Mouse (Mus musculus) heart, embryonic 11.5 days (tissue): ENCODE results near the gene Olfr1288. TPM values are rescaled to one million over a fixed set of nuclear protein-coding genes. Genes with fewer than 3 reads are reported as not detected.

Experiments used
- ATAC-seq: fragments of 200-750 bp; cut with Nextera tagmentation; replicated peaks from 2 replicates; pipeline ENCODE4 v1.8.0; 2017; ENCODE audit warnings: moderate library complexity; ENCODE audit not compliant: insufficient number of reproducible peaks, low FRiP score, low TSS enrichment
- H3K27ac ChIP-seq: fragments of 300-500 bp; sonication (generic); 2 replicates; pipeline ENCODE4 v1.5.1; 2014; ENCODE audit warnings: mild to moderate bottlenecking, low read depth, low read length
- H3K27me3 ChIP-seq: fragments of 300-500 bp; sonication (generic); 2 replicates; pipeline ENCODE4 v1.6.1; 2014; ENCODE audit warnings: mild to moderate bottlenecking, low read length, mixed read lengths; ENCODE audit not compliant: control insufficient read depth, insufficient read depth
- H3K36me3 ChIP-seq: fragments of 300-500 bp; sonication (generic); 2 replicates; pipeline ENCODE4 v1.6.1; 2014; ENCODE audit warnings: mild to moderate bottlenecking, low read length, moderate library complexity, mixed read lengths; ENCODE audit not compliant: control insufficient read depth, insufficient read depth
- H3K4me1 ChIP-seq: fragments of 300-500 bp; sonication (generic); 2 replicates; pipeline ENCODE4 v1.6.1; 2014; ENCODE audit warnings: low read length; ENCODE audit not compliant: control insufficient read depth, insufficient read depth
- H3K4me2 ChIP-seq: fragments of 300-500 bp; sonication (generic); 2 replicates; pipeline ENCODE4 v1.6.1; 2014; ENCODE audit warnings: mild to moderate bottlenecking, moderate library complexity
- H3K4me3 ChIP-seq: fragments of 300-500 bp; sonication (generic); 2 replicates; pipeline ENCODE4 v1.5.1; 2014; ENCODE audit warnings: low read depth, low read length
- H3K9ac ChIP-seq: fragments of 300-500 bp; sonication (generic); 2 replicates; pipeline ENCODE4 v1.6.1; 2014; ENCODE audit warnings: mild to moderate bottlenecking, low read depth, low read length, moderate library complexity
- H3K9me3 ChIP-seq: fragments of 300-500 bp; sonication (generic); replicated peaks from 2 replicates; pipeline ENCODE4 v1.6.1; 2016; ENCODE audit warnings: low read length; ENCODE audit not compliant: control insufficient read depth
- WGBS: fragments of 180-500 bp; shearing (Covaris S2); extraction: QIAGEN DNeasy Blood & Tissue Kit; methylation state at CpG from one replicate; pipeline ENCODE4 v1.1.7; 2014; ENCODE audit not compliant: insufficient replicate concordance; 5-methylcytosine and 5-hydroxymethylcytosine counted together
- polyA plus RNA-seq: library from polyadenylated mRNA; unstranded; fragments of >200 nt; fragmentation: Nextera tagmentation; extraction: Ambion mirVana; gene quantifications from 2 replicates; pipeline ENCODE4 v1.2.1, GENCODE M21; 2014

The Olfr1288 gene
- polyA plus RNA-seq = not detected in 2 replicates

DNA sequence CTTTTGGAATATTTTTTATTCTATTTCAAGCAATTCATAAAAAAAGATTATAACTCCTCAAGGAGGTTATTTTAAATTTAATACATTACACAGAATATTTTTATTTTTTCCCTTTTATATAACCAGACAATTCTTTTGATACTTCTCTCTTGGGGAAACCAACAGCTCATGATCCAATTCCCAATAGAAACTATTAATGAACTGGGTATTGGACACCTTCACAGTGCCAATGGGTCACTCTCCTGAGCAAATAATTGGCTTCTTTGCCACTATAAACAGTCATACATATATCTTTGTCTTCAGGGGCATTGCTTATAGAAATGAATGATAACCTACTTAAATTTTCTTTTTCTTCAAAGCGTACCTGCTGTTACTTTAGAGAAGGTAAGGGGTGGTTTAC is at the start of gene Olfr1288:
TSS of gene Olfr1288 (plus strand) at position 301 of the 400 bp plus-strand sequence.
- no peaks in the 10 kb centered on the region for H3K4me1 ChIP-seq
- no peak within 1 kb of the TSS for H3K4me2 ChIP-seq
- 80% methylated on average over 1 of the region's 1 CpGs for WGBS
- H3K4me3 ChIP-seq = no peak within 1 kb of the TSS
- no peaks in the 10 kb centered on the region for H3K27me3 ChIP-seq
- no peaks in the 10 kb centered on the region for H3K36me3 ChIP-seq
- no peak within 1 kb of the TSS for H3K27ac ChIP-seq
- no peak within 1 kb of the TSS for H3K9ac ChIP-seq
- ATAC-seq = no peak
- H3K9me3 ChIP-seq = no peaks in the 10 kb centered on the region

DNA sequence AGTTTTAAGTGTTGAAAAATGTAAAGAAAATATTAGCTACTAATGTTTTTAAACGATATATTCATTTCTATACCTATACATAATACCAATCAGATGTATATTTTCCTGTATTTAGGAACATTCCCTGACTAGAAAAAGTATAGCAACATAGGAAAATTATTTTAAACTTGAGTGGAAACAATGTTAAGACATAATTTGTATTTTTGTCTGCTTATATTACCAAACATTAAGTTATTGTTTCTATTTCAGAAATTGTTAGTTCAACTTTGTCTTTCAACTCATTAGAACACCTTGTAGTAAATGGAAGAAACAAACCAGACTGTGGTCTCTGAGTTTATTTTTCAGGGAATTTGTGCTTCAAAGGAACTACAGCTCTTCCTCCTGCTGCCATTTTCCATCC is 25.1 kb upstream of the Olfr1288 start, which contains the start of gene Olfr1287:
TSS of gene Olfr1287 (plus strand) at position 301 of the 400 bp plus-strand sequence.
- H3K9me3 ChIP-seq = no peaks in the 10 kb centered on the region
- no peak within 1 kb of the TSS for H3K4me3 ChIP-seq
- H3K27me3 ChIP-seq = no peaks in the 10 kb centered on the region
- H3K36me3 ChIP-seq = no peaks in the 10 kb centered on the region
- no peaks in the 10 kb centered on the region for H3K4me1 ChIP-seq
- no peak within 1 kb of the TSS for H3K9ac ChIP-seq
- 54% methylated on average over 1 of the region's 1 CpGs for WGBS
- no peak within 1 kb of the TSS for H3K4me2 ChIP-seq
- H3K27ac ChIP-seq = no peak within 1 kb of the TSS
- no peak for ATAC-seq

DNA sequence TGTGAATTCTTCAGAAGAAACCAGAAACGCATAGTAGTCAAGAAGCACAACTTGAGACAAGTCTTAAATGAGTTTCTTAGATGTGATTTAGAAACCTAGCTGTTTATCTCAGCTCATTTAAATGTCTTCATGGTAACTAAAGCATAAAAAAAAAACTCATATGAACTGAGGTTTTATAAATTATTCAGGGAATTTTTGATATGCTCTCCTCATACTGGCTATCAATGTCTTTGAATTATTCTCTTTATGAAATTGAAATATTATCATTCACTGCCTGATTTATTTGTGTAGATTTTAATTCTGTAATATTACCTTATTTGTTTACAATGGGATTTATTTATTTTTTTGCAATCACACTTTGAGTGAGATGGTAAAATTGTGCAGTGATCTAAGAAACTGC is 6.6 kb downstream of the Olfr1288 start, which contains the start of gene Olfr1289:
TSS of gene Olfr1289 (plus strand) at position 301 of the 400 bp plus-strand sequence.
- no peak for ATAC-seq
- 64% methylated on average over 1 of the region's 1 CpGs for WGBS
- H3K9ac ChIP-seq = no peak within 1 kb of the TSS
- no peak within 1 kb of the TSS for H3K27ac ChIP-seq
- H3K36me3 ChIP-seq = no peaks in the 10 kb centered on the region
- no peak within 1 kb of the TSS for H3K4me3 ChIP-seq
- H3K9me3 ChIP-seq = no peaks in the 10 kb centered on the region
- no peaks in the 10 kb centered on the region for H3K4me1 ChIP-seq
- H3K27me3 ChIP-seq = no peaks in the 10 kb centered on the region
- H3K4me2 ChIP-seq = no peak within 1 kb of the TSS

DNA sequence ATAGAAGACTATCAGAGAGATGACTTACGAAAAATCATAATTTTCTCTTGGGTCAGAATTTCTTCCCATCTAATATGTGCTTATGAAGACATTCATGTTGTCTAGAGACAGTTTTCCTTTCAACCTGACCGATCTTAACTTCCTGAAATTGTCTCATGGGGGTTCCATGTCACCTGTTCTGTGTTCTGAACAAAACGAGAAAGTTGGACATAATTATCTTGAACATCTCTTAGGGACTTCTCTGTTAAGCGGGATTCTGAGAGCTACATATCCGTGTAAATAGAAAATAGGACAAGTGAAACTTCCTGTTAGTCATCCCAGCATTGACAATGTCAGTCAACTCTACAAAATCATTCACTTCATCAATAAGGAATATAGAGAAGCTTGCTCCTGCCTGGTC is 19.8 kb downstream of the Olfr1288 start, which contains the start of gene Olfr1290:
TSS of gene Olfr1290 (minus strand) at position 101 of the 400 bp plus-strand sequence.
- Histone ChIP-seq H3K9ac (no peak within 1 kb of the TSS), H3K27me3 (no peaks in the 10 kb centered on the region), H3K36me3 (no peaks in the 10 kb centered on the region), H3K9me3 (no peaks in the 10 kb centered on the region), H3K4me1 (no peaks in the 10 kb centered on the region), H3K4me2 (no peak within 1 kb of the TSS), H3K4me3 (no peak within 1 kb of the TSS), H3K27ac (no peak within 1 kb of the TSS)
- WGBS = 70% methylated on average over 5 of the region's 5 CpGs
- ATAC-seq = no peak

DNA sequence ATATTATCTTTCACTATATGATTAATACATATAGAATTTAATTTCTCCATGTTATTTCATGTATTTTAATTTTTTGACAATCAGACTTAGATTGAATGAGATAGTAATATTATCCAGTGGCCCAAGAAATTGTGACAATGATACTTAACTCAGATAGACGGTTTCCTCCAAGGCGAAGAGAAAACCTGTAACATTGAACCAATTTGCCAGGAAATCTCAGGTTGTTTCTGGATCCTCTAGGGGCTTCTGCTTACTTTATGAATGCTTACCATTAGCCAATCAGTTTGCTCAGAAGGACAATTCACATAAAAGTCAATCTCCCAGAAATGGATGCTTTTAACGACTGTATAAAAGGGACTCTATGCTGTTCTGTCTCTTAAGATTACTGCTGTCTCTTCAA is 23.0 kb downstream of the Olfr1288 start, which contains the start of gene Olfr1291-ps1:
TSS of gene Olfr1291-ps1 (plus strand) at position 301 of the 400 bp plus-strand sequence.
- Histone ChIP-seq H3K36me3 (no peaks in the 10 kb centered on the region), H3K9ac (no peak within 1 kb of the TSS), H3K4me2 (no peak within 1 kb of the TSS), H3K27me3 (no peaks in the 10 kb centered on the region), H3K9me3 (no peaks in the 10 kb centered on the region), H3K27ac (no peak within 1 kb of the TSS), H3K4me3 (no peak within 1 kb of the TSS), H3K4me1 (no peaks in the 10 kb centered on the region)
- WGBS = 89% methylated on average over 3 of the region's 3 CpGs
- ATAC-seq = no peak

DNA sequence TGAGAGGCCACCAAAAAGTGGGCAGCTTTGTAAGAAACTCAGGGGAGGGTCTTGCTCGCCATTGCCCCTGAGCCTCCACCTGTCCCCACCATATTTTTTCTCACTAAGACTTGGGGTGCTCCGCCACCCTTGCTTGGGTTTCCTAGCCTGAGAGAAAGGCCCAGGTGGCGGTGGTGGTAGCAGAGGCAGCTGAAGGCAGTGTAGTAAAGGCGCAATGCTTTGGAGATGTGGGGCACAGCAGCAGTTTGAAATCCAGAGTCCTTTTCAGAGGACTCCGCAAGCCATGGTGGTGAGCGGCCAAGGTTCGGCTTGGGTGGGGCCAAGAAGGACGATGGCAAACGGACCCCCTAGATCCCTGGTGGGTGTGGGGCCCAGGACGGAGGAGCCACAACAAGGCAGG is 43.5 kb downstream of the Olfr1288 start:
- H3K36me3 ChIP-seq = no peaks in the 10 kb centered on the region
- WGBS = 83% methylated on average over 10 of the region's 10 CpGs
- no peak overlapping the region for H3K4me2 ChIP-seq
- no peak overlapping the region for H3K4me3 ChIP-seq
- no peak overlapping the region for H3K9ac ChIP-seq
- H3K9me3 ChIP-seq = peaks cover 3% of the 10 kb centered on the region; the same call in 1 of the 2 replicates
- H3K27me3 ChIP-seq = no peaks in the 10 kb centered on the region
- H3K27ac ChIP-seq = no peak overlapping the region
- H3K4me1 ChIP-seq = no peaks in the 10 kb centered on the region
- ATAC-seq = no peak

DNA sequence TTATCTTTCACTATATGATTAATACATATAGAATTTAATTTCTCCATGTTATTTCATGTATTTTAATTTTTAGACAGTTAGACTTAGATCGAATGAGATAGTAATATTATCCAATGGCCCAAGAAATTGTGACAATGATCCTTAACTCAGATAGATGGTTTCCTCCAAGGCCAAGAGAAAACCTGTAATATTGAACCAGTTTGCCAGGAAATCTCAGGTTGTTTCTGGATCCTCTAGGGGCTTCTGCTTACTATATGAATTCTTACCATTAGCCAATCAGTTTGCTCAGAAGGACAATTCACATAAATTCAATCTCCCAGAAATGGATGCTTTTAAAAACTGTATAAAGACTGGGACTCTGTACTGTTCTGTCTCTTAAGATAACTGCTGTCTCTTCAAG is 51.0 kb downstream of the Olfr1288 start, which contains the start of gene Olfr1293-ps:
TSS of gene Olfr1293-ps (plus strand) at position 301 of the 400 bp plus-strand sequence.
- no peak within 1 kb of the TSS for H3K4me2 ChIP-seq
- H3K4me3 ChIP-seq = no peak within 1 kb of the TSS
- no peaks in the 10 kb centered on the region for H3K4me1 ChIP-seq
- no peak within 1 kb of the TSS for H3K27ac ChIP-seq
- no peaks in the 10 kb centered on the region for H3K27me3 ChIP-seq
- no peak for ATAC-seq
- H3K9me3 ChIP-seq = no peaks in the 10 kb centered on the region
- WGBS = 84% methylated on average over 1 of the region's 1 CpGs
- no peak within 1 kb of the TSS for H3K9ac ChIP-seq
- H3K36me3 ChIP-seq = no peaks in the 10 kb centered on the region

Other genes starting within 250 kb of the Olfr1288 start
- gene 4930430A15Rik, start 244.5 kb upstream of the Olfr1288 start, polyA plus RNA-seq = not detected in 2 replicates
- gene Olfr1275, start 238.8 kb upstream of the Olfr1288 start, polyA plus RNA-seq = not detected in 2 replicates
- not detected in 2 replicates for gene Olfr1276, start 219.6 kb upstream of the Olfr1288 start, polyA plus RNA-seq
- gene Olfr1277, start 200.0 kb upstream of the Olfr1288 start, polyA plus RNA-seq = not detected in 2 replicates
- not detected in 2 replicates for gene Olfr1278, start 184.0 kb upstream of the Olfr1288 start, polyA plus RNA-seq
- not detected in 2 replicates for gene Olfr1279, start 173.5 kb upstream of the Olfr1288 start, polyA plus RNA-seq
- not detected in 2 replicates for gene Olfr1280, start 160.1 kb upstream of the Olfr1288 start, polyA plus RNA-seq
- not detected in 2 replicates for gene Olfr1281, start 147.6 kb upstream of the Olfr1288 start, polyA plus RNA-seq
- not detected in 2 replicates for gene Olfr1282, start 138.0 kb upstream of the Olfr1288 start, polyA plus RNA-seq
- not detected in 2 replicates for gene Olfr1283, start 107.3 kb upstream of the Olfr1288 start, polyA plus RNA-seq
- not detected in 2 replicates for gene Olfr1284, start 98.6 kb upstream of the Olfr1288 start, polyA plus RNA-seq
- not detected in 2 replicates for gene Olfr1286, start 51.0 kb upstream of the Olfr1288 start, polyA plus RNA-seq
- not detected in 2 replicates for gene Olfr1287, start 25.0 kb upstream of the Olfr1288 start, polyA plus RNA-seq
- gene Olfr1289, start 6.7 kb downstream of the Olfr1288 start, polyA plus RNA-seq = not detected in 2 replicates
- 0.28 TPM in 1 of 2 replicates, not detected in the other for gene Olfr1290, start 19.7 kb downstream of the Olfr1288 start, polyA plus RNA-seq
- 0.04 and 0.13 TPM in 2 replicates for gene Olfr1291-ps1, start 23.1 kb downstream of the Olfr1288 start, polyA plus RNA-seq
- gene Olfr1293-ps, start 51.1 kb downstream of the Olfr1288 start, polyA plus RNA-seq = not detected in 2 replicates
- not detected in 2 replicates for gene Olfr1294, start 66.2 kb downstream of the Olfr1288 start, polyA plus RNA-seq
- not detected in 2 replicates for gene Olfr1295, start 95.6 kb downstream of the Olfr1288 start, polyA plus RNA-seq
- gene Olfr1297, start 152.4 kb downstream of the Olfr1288 start, polyA plus RNA-seq = not detected in 2 replicates
- gene Olfr1298, start 175.1 kb downstream of the Olfr1288 start, polyA plus RNA-seq = not detected in 2 replicates
- gene Olfr1299, start 187.3 kb downstream of the Olfr1288 start, polyA plus RNA-seq = not detected in 2 replicates